Mouse (Mus musculus) limb, embryonic 11.5 days (tissue): Measurements from ENCODE around the gene Fblim1. TPM values are rescaled to one million over a fixed set of nuclear protein-coding genes. Genes with fewer than 3 reads are reported as not detected.
A peak's percentile ranks its signal among the peaks of the same experiment; 100 is the strongest.

ENCODE experiments used
- ATAC-seq: fragments of 200-750 bp; cut with Nextera tagmentation; 2 replicates; pipeline ENCODE4 v1.8.0; 2017; ENCODE audit warnings: low read depth; ENCODE audit not compliant: insufficient number of reproducible peaks, low FRiP score, low TSS enrichment
- DNase-seq: peaks from one replicate; pipeline ENCODE4 v3.0.0-alpha.2; 2015; ENCODE audit warnings: low spot score
- H3K27ac ChIP-seq: fragments of 300-500 bp; sonication (generic); replicated peaks from 2 replicates; pipeline ENCODE4 v1.5.1; 2014; ENCODE audit warnings: low read depth, mild to moderate bottlenecking, low read length
- H3K27me3 ChIP-seq: fragments of 300-500 bp; sonication (generic); 2 replicates; pipeline ENCODE4 v1.6.1; 2014; ENCODE audit warnings: mild to moderate bottlenecking, low read length, mixed read lengths; ENCODE audit not compliant: control insufficient read depth, insufficient read depth
- H3K36me3 ChIP-seq: fragments of 300-500 bp; sonication (generic); 2 replicates; pipeline ENCODE4 v1.6.1; 2014; ENCODE audit warnings: mild to moderate bottlenecking, low read length, moderate library complexity, mixed read lengths; ENCODE audit not compliant: control insufficient read depth, insufficient read depth
- H3K4me1 ChIP-seq: fragments of 300-500 bp; sonication (generic); 2 replicates; pipeline ENCODE4 v1.6.1; 2014; ENCODE audit warnings: low read length, mixed read lengths; ENCODE audit not compliant: control insufficient read depth, insufficient read depth
- H3K4me2 ChIP-seq: fragments of 300-500 bp; sonication (generic); 2 replicates; pipeline ENCODE4 v1.6.1; 2014; ENCODE audit warnings: low read depth, mild to moderate bottlenecking, moderate library complexity; ENCODE audit not compliant: severe bottlenecking
- H3K4me3 ChIP-seq: fragments of 300-500 bp; sonication (generic); 2 replicates; pipeline ENCODE4 v1.5.1; 2014; ENCODE audit warnings: low read depth, low read length
- H3K9ac ChIP-seq: fragments of 300-500 bp; sonication (generic); 2 replicates; pipeline ENCODE4 v1.6.1; 2014; ENCODE audit warnings: mild to moderate bottlenecking, low read length
- H3K9me3 ChIP-seq: fragments of 300-500 bp; sonication (generic); 2 replicates; pipeline ENCODE4 v1.6.1; 2016; ENCODE audit warnings: low read length; ENCODE audit not compliant: control insufficient read depth
- WGBS: fragments of 180-500 bp; shearing (Covaris S2); extraction: QIAGEN DNeasy Blood & Tissue Kit; methylation state at CpG from one replicate; pipeline ENCODE4 v1.1.7; 2014; 5-methylcytosine and 5-hydroxymethylcytosine counted together
- polyA plus RNA-seq: library from polyadenylated mRNA; unstranded; fragments of >200 nt; fragmentation: Nextera tagmentation; extraction: Ambion mirVana; gene quantifications from 2 replicates; pipeline ENCODE4 v1.2.1, GENCODE M21; 2014

The Fblim1 gene
- polyA plus RNA-seq, 1 experiment from 2014 or later = 67.2 TPM

DNA sequence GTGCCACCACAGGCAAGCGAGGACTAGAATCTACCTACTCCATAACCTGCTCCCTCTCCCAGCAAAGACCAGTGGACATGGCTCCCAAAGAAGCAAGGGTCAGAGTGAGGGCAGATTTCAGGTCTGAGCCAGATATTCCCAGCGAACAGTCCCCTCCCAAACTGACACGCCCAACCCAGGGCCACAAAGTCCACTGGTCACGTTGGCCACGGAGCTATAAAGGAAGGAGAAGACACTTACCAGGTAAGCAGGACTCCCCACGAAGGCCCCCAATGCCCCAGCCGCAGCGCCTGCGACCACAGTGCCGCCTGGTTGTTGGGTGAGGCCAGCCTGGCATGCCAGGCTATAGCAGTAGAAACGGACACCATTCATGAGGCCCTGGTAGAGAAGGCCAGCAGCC, 17.1 kb upstream of the Fblim1 start:
- Histone ChIP-seq H3K4me3 (no peak overlapping the region), H3K4me2 (no peak overlapping the region), H3K9me3 (no peaks in the 10 kb centered on the region), H3K27me3 (no peaks in the 10 kb centered on the region), H3K27ac (no peak overlapping the region), H3K4me1 (peaks cover 2% of the 10 kb centered on the region; the same call in 1 of the 2 replicates), H3K36me3 (peaks cover 6% of the 10 kb centered on the region; the same call in 1 of the 2 replicates), H3K9ac (no peak overlapping the region)
- ATAC-seq (no peak), DNase-seq (no peak)
- 88% methylated on average over 11 of the region's 11 CpGs for WGBS

DNA sequence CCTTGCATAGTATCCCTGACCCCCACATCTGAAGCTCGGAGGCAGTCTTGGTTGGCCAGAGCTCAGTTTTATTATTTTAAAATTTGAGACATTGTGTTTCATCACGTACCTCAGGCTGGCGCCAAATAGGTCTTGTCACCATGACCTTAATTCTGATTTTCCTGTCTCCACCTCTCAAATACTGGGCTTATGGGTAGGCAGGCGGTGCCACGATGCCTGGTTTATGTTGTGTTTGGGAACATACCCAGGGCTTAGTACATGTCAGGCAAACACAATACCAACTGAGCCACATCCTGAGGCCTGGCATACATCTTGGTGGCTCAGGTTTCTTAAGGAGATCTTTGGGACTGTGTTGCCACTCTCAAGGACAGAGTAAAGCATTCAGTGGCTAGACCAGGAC, 16.7 kb upstream of the Fblim1 start:
- Histone ChIP-seq H3K9me3 (no peaks in the 10 kb centered on the region), H3K4me1 (peaks cover 6% of the 10 kb centered on the region; the same call in 1 of the 2 replicates), H3K4me2 (no peak overlapping the region), H3K4me3 (no peak overlapping the region), H3K9ac (no peak overlapping the region), H3K27ac (no peak overlapping the region), H3K36me3 (peaks cover 6% of the 10 kb centered on the region; the same call in 1 of the 2 replicates), H3K27me3 (no peaks in the 10 kb centered on the region)
- no peak for DNase-seq
- WGBS = 82% methylated on average over 5 of the region's 5 CpGs
- no peak for ATAC-seq

DNA sequence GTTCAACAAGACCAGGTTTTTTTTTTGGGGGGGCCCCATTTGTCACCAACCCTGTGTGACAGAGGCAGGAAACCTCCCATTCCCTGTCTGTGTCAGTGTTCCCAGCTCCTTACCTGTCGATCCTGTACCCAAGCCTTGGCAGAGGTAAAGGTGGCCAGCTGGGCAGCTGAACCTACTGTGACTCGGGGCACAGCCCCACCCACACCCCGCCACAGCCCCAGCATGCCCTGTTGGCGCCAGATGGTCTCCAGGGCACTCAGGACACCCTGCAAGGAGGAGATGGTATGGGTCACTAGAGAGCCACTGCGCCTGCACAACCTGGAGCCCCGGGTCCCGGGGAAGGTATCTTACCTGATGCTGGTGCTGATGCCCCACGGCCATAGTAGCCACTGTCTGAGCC, 16.2 kb upstream of the Fblim1 start:
- no peak for ATAC-seq
- 84% methylated on average over 8 of the region's 8 CpGs for WGBS
- H3K4me1 ChIP-seq = peaks cover 9% of the 10 kb centered on the region; the same call in 1 of the 2 replicates

GRCm38 (mm10) chr4:141621297-141621696, 15.4 kb upstream of the Fblim1 start:
- ATAC-seq (no peak), DNase-seq (no peak)
- H3K27me3 ChIP-seq = no peaks in the 10 kb centered on the region
- no peak overlapping the region for H3K27ac ChIP-seq
- H3K9ac ChIP-seq = no peak overlapping the region
- 85% methylated on average over 8 of the region's 8 CpGs for WGBS
- peaks cover 9% of the 10 kb centered on the region; the same call in 1 of the 2 replicates for H3K4me1 ChIP-seq
- H3K4me3 ChIP-seq = no peak overlapping the region
- H3K4me2 ChIP-seq = no peak overlapping the region
- no peaks in the 10 kb centered on the region for H3K9me3 ChIP-seq
- H3K36me3 ChIP-seq = peaks cover 4% of the 10 kb centered on the region; the same call in 1 of the 2 replicates

More for the DNA sequence above, 16.2 kb upstream of the Fblim1 start:
- no peaks in the 10 kb centered on the region for H3K27me3 ChIP-seq
- no peak overlapping the region for H3K4me3 ChIP-seq
- no peaks in the 10 kb centered on the region for H3K9me3 ChIP-seq
- H3K27ac ChIP-seq = no peak overlapping the region
- H3K9ac ChIP-seq = no peak overlapping the region
- no peak overlapping the region for H3K4me2 ChIP-seq
- DNase-seq = no peak
- peaks cover 6% of the 10 kb centered on the region; the same call in 1 of the 2 replicates for H3K36me3 ChIP-seq

GRCm38 (mm10) chr4:141619299-141619883, 13.5 kb upstream of the Fblim1 start:
- WGBS = 86% methylated on average over 9 of the region's 9 CpGs
- Histone ChIP-seq H3K36me3 (no peaks in the 10 kb centered on the region; the same call in 1 of the 2 replicates), H3K27me3 (no peaks in the 10 kb centered on the region), H3K9me3 (no peaks in the 10 kb centered on the region), H3K4me2 (no peak overlapping the region; the same call in 1 of the 2 replicates), H3K4me3 (no peak overlapping the region), H3K27ac (no peak overlapping the region), H3K4me1 (peaks cover 9% of the 10 kb centered on the region; the same call in 1 of the 2 replicates), H3K9ac (no peak overlapping the region)
- ATAC-seq (no peak), DNase-seq (no peak)

DNA sequence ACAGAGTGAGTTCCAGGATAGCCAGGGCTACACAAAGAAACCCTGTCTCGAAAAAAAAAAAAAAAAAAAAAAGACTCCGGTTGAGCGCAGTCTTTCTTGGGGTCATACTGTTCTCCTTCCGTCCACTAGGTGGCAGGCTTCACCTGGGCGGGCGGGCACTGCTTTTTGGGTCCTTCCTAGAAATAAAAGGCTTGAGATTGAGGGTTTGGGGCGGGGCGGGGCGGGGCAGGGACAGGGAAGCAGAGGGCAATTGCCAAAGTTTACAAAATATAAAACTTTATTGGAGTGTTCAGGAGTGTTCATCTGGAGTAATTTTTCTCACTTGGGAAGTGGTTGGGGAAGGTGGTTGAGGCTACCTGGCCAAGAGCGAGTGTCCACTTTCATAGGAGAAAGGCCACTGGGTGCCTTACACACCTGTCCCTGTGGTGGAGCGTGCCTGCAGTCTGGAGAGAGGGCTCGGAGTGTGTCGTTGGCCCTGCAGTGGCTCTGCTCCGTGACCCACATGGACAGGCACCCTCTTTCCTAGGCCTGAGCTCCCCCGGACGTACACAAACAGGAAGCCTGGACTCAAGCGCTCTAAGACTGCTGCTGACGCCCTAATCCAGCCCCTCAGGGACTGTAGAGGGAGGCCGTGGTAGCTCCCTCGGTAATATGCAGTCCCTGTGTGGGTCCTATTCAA, 12.8 kb upstream of the Fblim1 start, which contains the start of gene Tmem82:
Tmem82 (minus strand) TSS at position 69 of the 679 bp plus-strand sequence.
- ATAC-seq = no peak
- H3K27ac ChIP-seq = no peak within 1 kb of the TSS
- H3K4me3 ChIP-seq = peak within 1 kb of the TSS; percentile 20
- peaks cover 9% of the 10 kb centered on the region; the same call in 1 of the 2 replicates for H3K4me1 ChIP-seq
- no peaks in the 10 kb centered on the region; the same call in 1 of the 2 replicates for H3K36me3 ChIP-seq
- H3K9ac ChIP-seq = peak within 1 kb of the TSS; percentile 45
- no peaks in the 10 kb centered on the region for H3K9me3 ChIP-seq
- peak; percentile 68 for DNase-seq
- H3K4me2 ChIP-seq = peak within 1 kb of the TSS; percentile 51
- 32% methylated on average over 20 of the region's 20 CpGs for WGBS
- no peaks in the 10 kb centered on the region for H3K27me3 ChIP-seq

GRCm38 (mm10) chr4:141617863-141618564, 12.1 kb upstream of the Fblim1 start:
- no peaks in the 10 kb centered on the region for H3K27me3 ChIP-seq
- no peak overlapping the region for H3K27ac ChIP-seq
- H3K4me3 ChIP-seq = peak overlapping the region; percentile 20
- peak; percentile 53 for DNase-seq
- peaks cover 9% of the 10 kb centered on the region; the same call in 1 of the 2 replicates for H3K4me1 ChIP-seq
- ATAC-seq = no peak
- no peaks in the 10 kb centered on the region for H3K9me3 ChIP-seq
- H3K4me2 ChIP-seq = peak overlapping the region; percentile 51
- 12% methylated on average over 21 of the region's 22 CpGs for WGBS
- H3K36me3 ChIP-seq = no peaks in the 10 kb centered on the region; the same call in 1 of the 2 replicates
- peak overlapping the region; percentile 45; the same call in 1 of the 2 replicates for H3K9ac ChIP-seq

DNA sequence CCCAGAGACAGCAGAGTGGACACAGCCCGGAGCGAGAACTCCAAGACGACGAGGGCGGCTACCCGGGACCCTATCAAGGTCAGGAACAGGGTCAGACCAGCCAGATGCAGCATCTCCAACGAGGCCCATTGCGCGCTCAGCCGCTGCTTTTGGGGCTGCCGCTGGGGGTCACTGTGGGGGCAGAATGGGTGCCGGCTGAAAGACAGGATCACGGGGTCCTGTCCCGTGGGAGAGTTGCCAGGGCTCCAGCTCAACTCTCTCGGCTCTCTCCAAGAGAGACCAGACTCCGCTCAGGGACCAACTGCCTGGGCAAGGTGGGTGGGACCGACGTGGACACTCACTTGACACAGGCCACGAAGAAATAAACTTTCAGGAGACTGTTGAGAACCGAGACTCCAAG, 11.4 kb upstream of the Fblim1 start:
- Histone ChIP-seq H3K27me3 (no peaks in the 10 kb centered on the region), H3K4me3 (peak overlapping the region; percentile 20), H3K27ac (no peak overlapping the region), H3K4me1 (peaks cover 9% of the 10 kb centered on the region; the same call in 1 of the 2 replicates), H3K9me3 (no peaks in the 10 kb centered on the region), H3K4me2 (peak overlapping the region; percentile 51), H3K9ac (peak overlapping the region; percentile 45), H3K36me3 (no peaks in the 10 kb centered on the region; the same call in 1 of the 2 replicates)
- ATAC-seq (no peak), DNase-seq (peak; percentile 80)
- WGBS = 3% methylated on average over 20 of the region's 20 CpGs
